8 mouse cellular contexts compared by ENCODE assay signal in the genomic region with DNA sequence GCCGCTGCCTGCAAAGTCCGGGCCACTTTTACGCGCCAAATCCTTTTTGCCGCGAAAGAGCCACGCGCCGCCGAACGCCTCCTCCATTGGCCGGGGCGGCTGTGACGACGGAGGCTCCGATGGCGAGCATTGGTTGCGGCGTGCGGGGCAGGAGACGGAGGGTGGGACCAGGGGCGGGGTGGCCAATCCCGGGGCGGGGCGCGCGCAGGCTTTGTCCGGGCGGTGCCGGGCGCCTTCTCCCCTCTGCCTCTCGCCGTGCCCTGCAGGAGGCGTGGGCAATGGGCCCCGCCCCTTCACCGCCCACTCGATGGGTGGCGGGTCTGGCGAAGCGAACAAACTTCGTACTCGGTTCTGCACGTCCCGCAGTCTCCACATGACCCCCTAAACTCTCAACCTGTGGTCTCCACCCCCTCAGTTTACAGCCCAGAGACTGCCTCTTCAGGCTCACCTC. TPM values are rescaled to one million over a fixed set of nuclear protein-coding genes. Genes with fewer than 3 reads are reported as not detected.
DNase-seq lines count a peak whose midpoint lies in the region; ATAC-seq and TF ChIP-seq lines count a peak whose summit lies in the region.

Gene E2f1, minus strand, starts transcription at position 57 of the 451 bp plus-strand sequence.

- no peak for TF ChIP-seq EP300 in MEL (IDR thresholded peaks at IDR 0.05; ENCODE audit: low read depth in 1 of 2, low read length in 2 of 2)
- no peak for TF ChIP-seq EP300 in lung, postnatal 0 days (IDR thresholded peaks at IDR 0.05)

- H3K79me2 ChIP-seq in MEL (ENCODE audit: control insufficient read depth, insufficient read depth, low read length, poor library complexity): peaks cover 32% of the 10 kb centered on the region

- H3K27me3 ChIP-seq in MEL (ENCODE audit: control insufficient read depth in 1 of 2, insufficient read depth in 2 of 2, low read length in 2 of 2): no peaks in the 10 kb centered on the region
- no peaks in the 10 kb centered on the region for H3K27me3 ChIP-seq in cerebellum, adult 2 months (ENCODE audit: control insufficient read depth, insufficient read depth, low read length)
- no peaks in the 10 kb centered on the region for H3K27me3 ChIP-seq in hindbrain, embryonic 10.5 days (ENCODE audit: insufficient read depth, poor library complexity, severe bottlenecking)
- no peaks in the 10 kb centered on the region for H3K27me3 ChIP-seq in lung, postnatal 0 days (replicated peaks; ENCODE audit: insufficient read depth, low read length)

- DNase-seq in MEL (ENCODE audit: low read depth, low spot score): peak; percentile 97
- peak; percentile 90 to 94 for DNase-seq in cerebellum, adult 2 months
- DNase-seq in forelimb bud, embryonic 11.5 days (ENCODE audit: low read depth, low spot score): peak; percentile 96
- DNase-seq in hindbrain, embryonic 10.5 days (ENCODE audit: low spot score): peak; percentile 99
- peak; percentile 91 for DNase-seq in layer of hippocampus, adult 9-11 months
- peak; percentile 97 for DNase-seq in lung, postnatal 0 days (ENCODE audit: low spot score)
- peak; percentile 87 for DNase-seq in ovary, postnatal 14 days (ENCODE audit: low spot score)
- peak; percentile 97 for DNase-seq in thymus, postnatal 14 days

- no peaks in the 10 kb centered on the region for H3K9me3 ChIP-seq in MEL (replicated peaks; ENCODE audit: insufficient read depth, low read length)
- H3K9me3 ChIP-seq in hindbrain, embryonic 10.5 days: no peaks in the 10 kb centered on the region
- no peaks in the 10 kb centered on the region for H3K9me3 ChIP-seq in lung, postnatal 0 days (ENCODE audit: low read length)

- no peak for TF ChIP-seq RAD21 in MEL (IDR thresholded peaks at IDR 0.05; ENCODE audit: low read depth, low read length)

- peaks cover 0 to 23% of the 10 kb centered on the region in 2 experiments; a peak in 2 of 4 replicates for H3K36me3 ChIP-seq in MEL (ENCODE audit: control insufficient read depth in 1 of 2, insufficient read depth in 2 of 2, low read length in 2 of 2)
- H3K36me3 ChIP-seq in hindbrain, embryonic 10.5 days: peaks cover 20% of the 10 kb centered on the region
- no peaks in the 10 kb centered on the region for H3K36me3 ChIP-seq in lung, postnatal 0 days (ENCODE audit: insufficient read depth, low read length)

- H3K4me1 ChIP-seq in MEL (ENCODE audit: control insufficient read depth in 1 of 2, insufficient read depth in 2 of 2, low read length in 2 of 2): peaks cover 0 to 23% of the 10 kb centered on the region in 2 experiments; a peak in 3 of 4 replicates
- peaks cover 12% of the 10 kb centered on the region for H3K4me1 ChIP-seq in cerebellum, adult 2 months (ENCODE audit: control insufficient read depth, insufficient read depth, low read length)
- peaks cover 76% of the 10 kb centered on the region for H3K4me1 ChIP-seq in hindbrain, embryonic 10.5 days (replicated peaks)
- H3K4me1 ChIP-seq in lung, postnatal 0 days (ENCODE audit: insufficient read depth, low read depth, low read length): peaks cover 9% of the 10 kb centered on the region

- H3K4me3 ChIP-seq in MEL (ENCODE audit: control insufficient read depth in 1 of 2, insufficient read depth in 1 of 2, low read depth in 2 of 2, low read length in 2 of 2): peak within 1 kb of the TSS; percentile 68 to 72
- H3K4me3 ChIP-seq in cerebellum, adult 2 months (replicated peaks; ENCODE audit: insufficient read depth, low read depth, low read length): peak within 1 kb of the TSS; percentile 84
- H3K4me3 ChIP-seq in hindbrain, embryonic 10.5 days: peak within 1 kb of the TSS; percentile 90
- peak within 1 kb of the TSS; percentile 73 for H3K4me3 ChIP-seq in lung, postnatal 0 days (ENCODE audit: low read depth, low read length)

- WGBS in cerebellum, adult 2 months: under 1% methylated on average over 38 of the region's 44 CpGs
- WGBS in hindbrain, embryonic 10.5 days: under 1% methylated on average over 44 of the region's 44 CpGs
- 0% methylated on average over 38 of the region's 44 CpGs for WGBS in lung, postnatal 0 days

- H3K27ac ChIP-seq in MEL (ENCODE audit: control insufficient read depth, low read depth, low read length): peak within 1 kb of the TSS; percentile 98
- no peak within 1 kb of the TSS; the same call in 1 of the 2 replicates for H3K27ac ChIP-seq in cerebellum, adult 2 months (ENCODE audit: insufficient read depth, low read length)
- H3K27ac ChIP-seq in hindbrain, embryonic 10.5 days: peak within 1 kb of the TSS; percentile 97
- H3K27ac ChIP-seq in lung, postnatal 0 days (ENCODE audit: low read length): peak within 1 kb of the TSS; percentile 77

- H3K9ac ChIP-seq in MEL (ENCODE audit: control insufficient read depth, low read depth, low read length, poor library complexity, severe bottlenecking): peak within 1 kb of the TSS; percentile 86
- peak within 1 kb of the TSS; percentile 23; the same call in 1 of the 2 replicates for H3K9ac ChIP-seq in lung, postnatal 0 days (replicated peaks; ENCODE audit: low read depth)

- H3K4me2 ChIP-seq in lung, postnatal 0 days (replicated peaks; ENCODE audit: low read depth, low read length): peak within 1 kb of the TSS; percentile 93

- no peak for TF ChIP-seq CTCF in MEL (IDR thresholded peaks at IDR 0.05 in 2 of 3, conservative IDR thresholded peaks at IDR 0.05 in 1 of 3; ENCODE audit: control insufficient read depth in 1 of 3, insufficient read depth in 1 of 3, low read depth in 2 of 3, low read length in 3 of 3, poor library complexity in 1 of 3, severe bottlenecking in 1 of 3)
- no peak for TF ChIP-seq CTCF in cerebellum, adult 2 months (IDR thresholded peaks at IDR 0.05; ENCODE audit: borderline replicate concordance, insufficient read depth, low read depth, low read length)
- peak; percentile 43 for TF ChIP-seq CTCF in lung, postnatal 0 days (IDR thresholded peaks at IDR 0.05)

- ATAC-seq in lung, postnatal 0 days: peak; percentile 98

- peak in 1 of 2 experiments; percentile 83; a peak in 2 of 4 replicates for TF ChIP-seq POLR2A in MEL (IDR thresholded peaks at IDR 0.05; ENCODE audit: control insufficient read depth in 1 of 2, insufficient read depth in 1 of 2, low read depth in 1 of 2, low read length in 2 of 2, poor library complexity in 1 of 2)
- TF ChIP-seq POLR2A in cerebellum, adult 2 months (IDR thresholded peaks at IDR 0.05; ENCODE audit: borderline replicate concordance, insufficient read depth, low read length): peak; percentile 37; the same call in 1 of the 2 replicates

TF ChIP-seq in MEL, 35 proteins besides CTCF, POLR2A, EP300 and RAD21:
- TF ChIP-seq ZC3H11A (IDR thresholded peaks at IDR 0.05; ENCODE audit: low read depth, low read length): no peak
- TF ChIP-seq JUND (IDR thresholded peaks at IDR 0.05; ENCODE audit: low read depth, low read length): no peak
- TF ChIP-seq TAL1 (IDR thresholded peaks at IDR 0.05; ENCODE audit: low read length): no peak
- TF ChIP-seq NRF1 (IDR thresholded peaks at IDR 0.05; ENCODE audit: insufficient read depth, low read depth, low read length, poor library complexity, severe bottlenecking): peak; percentile 74
- no peak for TF ChIP-seq ZKSCAN1 (IDR thresholded peaks at IDR 0.05; ENCODE audit: low read depth, low read length)
- peak; percentile 89 for TF ChIP-seq USF1 (IDR thresholded peaks at IDR 0.05; ENCODE audit: low read depth, low read length)
- no peak for TF ChIP-seq USF2 (IDR thresholded peaks at IDR 0.05; ENCODE audit: borderline replicate concordance in 1 of 2, insufficient read depth in 1 of 2, low read depth in 1 of 2, low read length in 2 of 2)
- TF ChIP-seq MAX (IDR thresholded peaks at IDR 0.05; ENCODE audit: low read length): peak; percentile 70
- TF ChIP-seq HCFC1 (IDR thresholded peaks at IDR 0.05; ENCODE audit: low read depth, low read length): peak; percentile 59; the same call in 1 of the 2 replicates
- TF ChIP-seq KAT2A (conservative IDR thresholded peaks at IDR 0.05; ENCODE audit: low read depth, low read length): no peak
- TF ChIP-seq UBTF (IDR thresholded peaks at IDR 0.05; ENCODE audit: borderline replicate concordance, insufficient read depth, low read depth, low read length): no peak
- no peak; the same call in 1 of the 2 replicates for TF ChIP-seq SIN3A (IDR thresholded peaks at IDR 0.05; ENCODE audit: low read length)
- TF ChIP-seq MYB (IDR thresholded peaks at IDR 0.05; ENCODE audit: low read depth, low read length): no peak
- TF ChIP-seq MYC (IDR thresholded peaks at IDR 0.05; ENCODE audit: low read depth, low read length): no peak
- TF ChIP-seq BHLHE40 (IDR thresholded peaks at IDR 0.05; ENCODE audit: borderline replicate concordance, low read depth, low read length): no peak
- peak; percentile 47; the same call in 1 of the 2 replicates for TF ChIP-seq MAZ (IDR thresholded peaks at IDR 0.05; ENCODE audit: low read depth, low read length)
- TF ChIP-seq MXI1 (IDR thresholded peaks at IDR 0.05; ENCODE audit: low read depth, low read length): peak; percentile 41; the same call in 1 of the 2 replicates
- TF ChIP-seq NELFE (IDR thresholded peaks at IDR 0.05; ENCODE audit: low read depth, low read length): peak; percentile 66
- peak; percentile 71 for TF ChIP-seq TBP (IDR thresholded peaks at IDR 0.05; ENCODE audit: low read depth, low read length)
- no peak for TF ChIP-seq CHD1 (IDR thresholded peaks at IDR 0.05; ENCODE audit: low read depth, low read length)
- TF ChIP-seq POLR2AphosphoS2 (IDR thresholded peaks at IDR 0.05; ENCODE audit: low read length): peak; percentile 64; the same call in 1 of the 2 replicates
- peak; percentile 39; the same call in 1 of the 2 replicates for TF ChIP-seq E2F4 (IDR thresholded peaks at IDR 0.05; ENCODE audit: borderline replicate concordance, low read depth, low read length)
- no peak for TF ChIP-seq POLR2AphosphoS5 (IDR thresholded peaks at IDR 0.05; ENCODE audit: borderline replicate concordance, low read depth, low read length)
TF ChIP-seq in MEL: peak in this region for 10.

RNA-seq across cellular contexts. Expression of gene E2f1, which starts in this region (rescaled TPM):
- 14.8 and 17.4 TPM in 2 replicates for total RNA-seq in MEL (2012; rRNA removed)
- 10 to 100 TPM in 1 of 2 experiments, not detected in 1; 41.6 TPM for polyA plus RNA-seq in MEL (2012; ENCODE audit: insufficient read depth in 1 of 2, insufficient read length in 2 of 2, low read depth in 1 of 2, low replicate concordance in 2 of 2, missing spikeins in 1 of 2)
- 4.1 and 5.0 TPM in 2 replicates for polyA plus RNA-seq in cerebellum, adult 2 months (2012; rRNA removed)
- polyA plus RNA-seq in hindbrain, embryonic 10.5 days (2016; fragmentation: Nextera tagmentation; extraction: Ambion mirVana): 41.4 and 43.8 TPM in 2 replicates
- polyA plus RNA-seq in lung, postnatal 0 days (2015; fragmentation: Nextera tagmentation; extraction: Ambion mirVana): 5.4 and 7.5 TPM in 2 replicates
